Mouse (Mus musculus) intestine, postnatal 0 days (tissue): ENCODE results near the gene Asb14. TPM values are rescaled to one million over a fixed set of nuclear protein-coding genes. Genes with fewer than 3 reads are reported as not detected.
A peak's percentile ranks its signal among the peaks of the same experiment; 100 is the strongest.

Experiments used
- ATAC-seq: fragments of 200-750 bp; cut with Nextera tagmentation; 2 replicates; pipeline ENCODE4 v1.8.0; 2017; ENCODE audit warnings: mild to moderate bottlenecking, moderate TSS enrichment, moderate library complexity
- H3K27ac ChIP-seq: fragments of 300-500 bp; sonication (generic); 2 replicates; pipeline ENCODE4 v1.5.1; 2014; ENCODE audit warnings: mild to moderate bottlenecking, low read depth, low read length, moderate library complexity
- H3K27me3 ChIP-seq: fragments of 300-500 bp; sonication (generic); replicated peaks from 2 replicates; pipeline ENCODE4 v1.6.1; 2014; ENCODE audit warnings: low read length, mixed read lengths; ENCODE audit not compliant: control insufficient read depth, insufficient read depth
- H3K36me3 ChIP-seq: fragments of 300-500 bp; sonication (generic); 2 replicates; pipeline ENCODE4 v1.6.1; 2014; ENCODE audit warnings: mild to moderate bottlenecking, moderate library complexity; ENCODE audit not compliant: control insufficient read depth, insufficient read depth
- H3K4me1 ChIP-seq: fragments of 300-500 bp; sonication (generic); replicated peaks from 2 replicates; pipeline ENCODE4 v1.6.1; 2014; ENCODE audit warnings: antibody characterized with exemption, low read length, mixed read lengths; ENCODE audit not compliant: control insufficient read depth, insufficient read depth
- H3K4me2 ChIP-seq: fragments of 300-500 bp; sonication (generic); replicated peaks from 2 replicates; pipeline ENCODE4 v1.6.1; 2014; ENCODE audit warnings: low read depth, mild to moderate bottlenecking, moderate library complexity
- H3K4me3 ChIP-seq: fragments of 300-500 bp; sonication (generic); 2 replicates; pipeline ENCODE4 v1.5.1; 2014; ENCODE audit warnings: low read depth, low read length
- H3K9ac ChIP-seq: fragments of 300-500 bp; sonication (generic); 2 replicates; pipeline ENCODE4 v1.6.1; 2014; ENCODE audit warnings: mild to moderate bottlenecking, low read depth, low read length
- H3K9me3 ChIP-seq: fragments of 300-500 bp; sonication (generic); 2 replicates; pipeline ENCODE4 v1.6.1; 2016; ENCODE audit warnings: mixed run types; ENCODE audit not compliant: control insufficient read depth
- CTCF ChIP-seq: sonication (generic); IDR thresholded peaks from 2 replicates; pipeline ENCODE4 v1.5.1; 2016; ENCODE audit warnings: low read depth, mild to moderate bottlenecking, control low read depth, antibody characterized with exemption, moderate library complexity
- WGBS: fragments of 180-500 bp; shearing (Covaris S2); extraction: QIAGEN DNeasy Blood & Tissue Kit; methylation state at CpG from one replicate; pipeline ENCODE4 v1.1.7; 2014; 5-methylcytosine and 5-hydroxymethylcytosine counted together
- polyA plus RNA-seq: library from polyadenylated mRNA; unstranded; fragments of >200 nt; fragmentation: Nextera tagmentation; extraction: Ambion mirVana; gene quantifications from 2 replicates; pipeline ENCODE4 v1.2.1, GENCODE M21; 2015

The Asb14 gene
- 0.08 TPM in 1 of 2 replicates, not detected in the other for polyA plus RNA-seq

GRCm38 (mm10) chr14:26894392-26894791 lies at the start of gene Asb14:
Gene Asb14, plus strand, starts transcription at chr14:26894557.
- no peak for TF ChIP-seq CTCF
- Histone ChIP-seq H3K4me2 (no peak within 1 kb of the TSS), H3K27ac (no peak within 1 kb of the TSS), H3K9ac (no peak within 1 kb of the TSS), H3K9me3 (no peaks in the 10 kb centered on the region), H3K27me3 (no peaks in the 10 kb centered on the region), H3K4me3 (no peak within 1 kb of the TSS), H3K36me3 (no peaks in the 10 kb centered on the region), H3K4me1 (no peaks in the 10 kb centered on the region)
- 94% methylated on average over 4 of the region's 4 CpGs for WGBS
- ATAC-seq: no peak

GRCm38 (mm10) chr14:26853053-26853452 lies 41.3 kb upstream of the Asb14 start:
- H3K4me1 ChIP-seq: no peaks in the 10 kb centered on the region
- ATAC-seq: no peak
- H3K27me3 ChIP-seq: no peaks in the 10 kb centered on the region
- no peaks in the 10 kb centered on the region for H3K36me3 ChIP-seq
- H3K4me2 ChIP-seq: no peak overlapping the region
- no peaks in the 10 kb centered on the region for H3K9me3 ChIP-seq
- H3K4me3 ChIP-seq: no peak overlapping the region
- no peak for TF ChIP-seq CTCF
- no peak overlapping the region for H3K9ac ChIP-seq
- H3K27ac ChIP-seq: no peak overlapping the region
- WGBS: 74% methylated on average over 8 of the region's 8 CpGs

DNA sequence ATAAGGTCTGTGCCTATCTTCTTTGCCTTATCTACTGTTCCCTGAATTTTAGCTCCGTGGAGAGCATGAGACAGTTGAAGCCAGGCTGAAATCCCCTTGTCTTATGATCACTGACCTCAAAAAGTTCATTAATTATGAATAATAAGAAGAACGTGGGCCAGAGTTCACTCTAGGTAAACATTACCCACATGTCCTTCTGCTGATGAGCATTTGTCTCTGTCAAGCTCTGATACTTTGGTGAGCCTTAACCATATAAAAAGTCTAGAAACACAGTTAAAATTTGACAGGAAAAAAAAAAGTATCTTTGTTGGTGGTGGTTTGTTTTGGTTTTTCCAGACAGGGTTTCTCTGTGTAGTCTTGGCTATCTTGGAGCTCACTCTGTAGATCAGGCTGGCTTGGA lies 40.3 kb upstream of the Asb14 start:
- 33% methylated on average over 2 of the region's 2 CpGs for whole genome bisulfite sequencing
- Histone ChIP-seq H3K9ac (no peak overlapping the region), H3K27me3 (no peaks in the 10 kb centered on the region), H3K4me1 (no peaks in the 10 kb centered on the region), H3K9me3 (no peaks in the 10 kb centered on the region), H3K4me3 (no peak overlapping the region), H3K36me3 (no peaks in the 10 kb centered on the region), H3K27ac (no peak overlapping the region), H3K4me2 (no peak overlapping the region)
- ATAC-seq: no peak
- no peak for TF ChIP-seq CTCF

- 0 out of 2 replicates have a peak, but pooled peaks have one; percentile 25 for ATAC-seq
These were observed 36.0 kb upstream of the Asb14 start for GRCm38 (mm10) chr14:26858364-26858763.

DNA sequence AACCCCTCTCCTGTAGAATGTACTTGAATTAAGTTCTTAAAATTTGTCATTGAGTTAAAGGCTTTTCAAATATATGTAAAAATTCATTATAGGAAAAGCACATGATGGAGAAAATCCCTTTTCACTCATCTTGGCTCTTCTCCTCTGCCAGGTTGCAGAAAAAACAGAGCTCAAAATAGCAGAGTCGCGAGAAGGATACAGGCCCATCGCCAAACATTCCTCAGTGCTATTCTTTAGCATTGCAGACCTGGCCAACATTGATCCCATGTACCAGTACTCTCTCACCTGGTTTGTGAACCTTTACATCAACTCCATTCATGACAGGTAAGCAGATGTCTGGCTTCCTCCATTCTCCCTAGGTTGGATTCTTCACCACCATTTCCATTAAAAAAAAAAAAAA lies 35.3 kb upstream of the Asb14 start:
- H3K36me3 ChIP-seq: no peaks in the 10 kb centered on the region
- H3K9ac ChIP-seq: no peak overlapping the region
- H3K27ac ChIP-seq: no peak overlapping the region
- H3K27me3 ChIP-seq: no peaks in the 10 kb centered on the region
- no peaks in the 10 kb centered on the region for H3K4me1 ChIP-seq
- no peaks in the 10 kb centered on the region for H3K9me3 ChIP-seq
- ATAC-seq: no peak
- H3K4me3 ChIP-seq: no peak overlapping the region
- TF ChIP-seq CTCF: no peak
- WGBS: 88% methylated on average over 3 of the region's 3 CpGs
- H3K4me2 ChIP-seq: no peak overlapping the region

More at GRCm38 (mm10) chr14:26858364-26858763, 36.0 kb upstream of the Asb14 start:
- Histone ChIP-seq H3K4me3 (no peak overlapping the region), H3K4me1 (no peaks in the 10 kb centered on the region), H3K27me3 (no peaks in the 10 kb centered on the region), H3K4me2 (peak overlapping the region; percentile 32; the same call in 1 of the 2 replicates), H3K9me3 (no peaks in the 10 kb centered on the region), H3K27ac (no peak overlapping the region), H3K9ac (no peak overlapping the region), H3K36me3 (no peaks in the 10 kb centered on the region)
- no peak for TF ChIP-seq CTCF
- 48% methylated on average over 2 of the region's 2 CpGs for WGBS

DNA sequence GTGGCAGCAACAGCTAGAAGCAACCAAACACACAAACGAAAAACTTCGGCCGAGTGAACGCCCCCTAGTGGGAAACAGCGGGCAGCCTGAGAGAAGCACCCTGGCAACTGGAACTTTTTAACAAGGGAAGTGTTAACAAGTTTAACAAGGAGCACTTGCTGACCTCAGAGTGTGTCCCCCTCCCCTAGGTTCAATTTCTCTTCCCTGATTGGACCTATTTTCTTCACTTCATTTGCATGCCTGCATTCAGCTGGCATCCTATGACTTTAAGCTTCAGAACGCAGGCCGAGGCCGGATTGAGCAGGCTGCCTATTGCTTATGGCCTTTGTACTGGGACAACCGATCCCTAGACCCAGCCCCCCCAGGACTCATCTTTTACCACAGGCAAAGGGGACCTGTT lies 27.0 kb upstream of the Asb14 start:
- TF ChIP-seq CTCF: peak; percentile 49
- H3K36me3 ChIP-seq: no peaks in the 10 kb centered on the region
- 72% methylated on average over 9 of the region's 9 CpGs for WGBS

GRCm38 (mm10) chr14:26868299-26868698 lies 26.1 kb upstream of the Asb14 start:
- Histone ChIP-seq H3K4me1 (no peaks in the 10 kb centered on the region), H3K36me3 (no peaks in the 10 kb centered on the region), H3K9me3 (no peaks in the 10 kb centered on the region), H3K27ac (no peak overlapping the region), H3K27me3 (no peaks in the 10 kb centered on the region), H3K4me2 (no peak overlapping the region), H3K4me3 (no peak overlapping the region), H3K9ac (no peak overlapping the region)
- 92% methylated on average over 5 of the region's 5 CpGs for WGBS
- TF ChIP-seq CTCF: no peak
- no peak for ATAC-seq

More for the DNA sequence above, 27.0 kb upstream of the Asb14 start:
- H3K27me3 ChIP-seq: no peaks in the 10 kb centered on the region
- H3K27ac ChIP-seq: no peak overlapping the region
- H3K9me3 ChIP-seq: no peaks in the 10 kb centered on the region
- no peak for ATAC-seq
- no peaks in the 10 kb centered on the region for H3K4me1 ChIP-seq
- H3K9ac ChIP-seq: no peak overlapping the region
- H3K4me3 ChIP-seq: no peak overlapping the region
- no peak overlapping the region for H3K4me2 ChIP-seq
